Mouse (Mus musculus): ENCODE results near the gene Myo15b. TPM values are rescaled to one million over a fixed set of nuclear protein-coding genes. Genes with fewer than 3 reads are reported as not detected.

Gene Myo15b
- 34.7 TPM for polyA plus RNA-seq (2014; fragmentation: Illumina TruSeq; extraction: RNeasy Lipid Tissue Mini Kit (QIAGEN cat#74804); ENCODE audit: low read depth, low replicate concordance)

GRCm38 (mm10) chr11:115858354-115858753 lies at the start of gene Myo15b:
Gene Myo15b (plus strand): TSS chr11:115858406.

DNA sequence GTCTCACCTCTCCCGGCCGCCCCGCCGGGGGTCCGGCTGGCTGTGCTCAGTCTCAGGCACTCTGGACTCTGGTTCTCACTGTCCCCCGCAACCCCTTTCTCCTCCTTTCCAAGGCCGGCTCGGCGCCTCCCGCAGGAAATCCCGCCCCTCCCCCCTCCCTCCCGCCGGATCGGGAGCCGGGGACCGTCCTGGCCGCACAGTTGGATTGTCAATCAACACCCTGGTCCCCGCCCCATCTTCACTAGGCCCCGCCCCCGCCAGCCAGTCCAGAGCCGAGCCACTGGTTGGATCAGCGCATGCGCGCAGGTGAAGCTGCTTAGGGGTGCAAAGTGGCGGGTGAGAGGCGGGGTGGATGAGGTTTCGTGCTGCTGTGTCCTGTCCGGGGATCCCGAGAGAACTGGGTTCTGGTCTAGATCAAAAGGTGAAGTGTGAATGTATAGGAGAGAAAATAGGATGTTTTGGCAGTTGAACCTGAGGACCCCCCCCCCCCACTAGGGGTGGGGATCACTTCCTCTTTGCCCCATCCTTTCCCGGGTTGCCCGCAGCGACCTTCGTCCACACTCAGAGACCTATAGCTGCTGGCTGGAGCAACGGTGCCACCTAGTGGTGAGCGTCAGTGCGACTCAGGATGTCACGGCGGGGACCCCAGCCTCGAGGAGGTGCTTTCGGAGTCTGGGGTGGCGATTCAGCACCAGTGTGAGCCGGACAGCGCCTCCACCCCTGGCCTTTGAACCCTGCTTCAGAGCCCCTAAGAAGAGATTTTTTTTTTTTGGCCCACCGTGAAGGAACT lies 44.5 kb upstream of the Myo15b start, which contains the start of gene Caskin2:
Gene Caskin2, minus strand, starts transcription at position 133 of the 790 bp plus-strand sequence.

DNA sequence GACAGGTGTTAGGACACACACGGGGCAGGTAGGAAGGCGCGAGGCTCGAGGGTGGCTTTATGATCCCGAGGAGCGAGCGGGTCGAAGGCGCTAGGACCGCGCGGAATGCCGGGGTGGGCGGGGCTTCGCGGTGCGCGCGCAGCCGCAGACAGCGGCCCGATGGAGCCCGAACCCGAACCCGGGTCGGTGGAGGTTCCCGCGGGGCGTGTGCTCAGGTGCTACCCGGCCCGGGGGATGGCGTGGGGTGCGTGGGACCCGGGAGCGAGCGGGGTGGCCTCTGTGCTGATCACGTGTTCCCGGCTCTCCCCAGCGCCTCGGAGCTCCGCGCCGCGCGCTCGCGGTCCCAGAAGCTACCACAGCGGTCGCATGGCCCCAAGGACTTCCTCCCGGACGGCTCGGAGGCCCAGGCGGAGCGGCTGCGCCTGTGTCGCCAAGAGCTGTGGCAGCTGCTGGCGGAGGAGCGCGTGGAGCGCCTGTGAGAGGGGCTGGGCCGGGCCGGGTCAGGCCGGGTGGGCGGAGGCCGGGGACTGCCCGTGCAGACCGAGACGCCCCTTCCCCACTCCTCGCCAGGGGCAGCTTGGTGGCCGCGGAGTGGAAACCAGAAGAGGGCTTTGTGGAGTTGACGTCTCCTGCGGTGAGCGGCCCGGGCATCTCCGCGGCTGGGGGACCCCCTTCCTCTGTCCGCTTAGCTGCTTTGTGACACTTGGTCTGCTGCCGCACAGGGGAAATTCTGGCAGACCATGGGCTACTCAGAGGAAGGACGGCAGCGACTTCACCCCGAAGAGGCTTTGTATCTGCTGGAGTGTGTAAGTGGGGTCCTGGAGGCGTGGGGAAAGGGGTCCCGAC lies 43.4 kb upstream of the Myo15b start, which contains the start of gene Tsen54:
Gene Tsen54, plus strand, starts transcription at position 120 of the 846 bp plus-strand sequence.

GRCm38 (mm10) chr11:115823774-115824740 lies 34.1 kb upstream of the Myo15b start, which contains the start of gene Llgl2:
Gene Llgl2 (plus strand): TSS chr11:115824049.

DNA sequence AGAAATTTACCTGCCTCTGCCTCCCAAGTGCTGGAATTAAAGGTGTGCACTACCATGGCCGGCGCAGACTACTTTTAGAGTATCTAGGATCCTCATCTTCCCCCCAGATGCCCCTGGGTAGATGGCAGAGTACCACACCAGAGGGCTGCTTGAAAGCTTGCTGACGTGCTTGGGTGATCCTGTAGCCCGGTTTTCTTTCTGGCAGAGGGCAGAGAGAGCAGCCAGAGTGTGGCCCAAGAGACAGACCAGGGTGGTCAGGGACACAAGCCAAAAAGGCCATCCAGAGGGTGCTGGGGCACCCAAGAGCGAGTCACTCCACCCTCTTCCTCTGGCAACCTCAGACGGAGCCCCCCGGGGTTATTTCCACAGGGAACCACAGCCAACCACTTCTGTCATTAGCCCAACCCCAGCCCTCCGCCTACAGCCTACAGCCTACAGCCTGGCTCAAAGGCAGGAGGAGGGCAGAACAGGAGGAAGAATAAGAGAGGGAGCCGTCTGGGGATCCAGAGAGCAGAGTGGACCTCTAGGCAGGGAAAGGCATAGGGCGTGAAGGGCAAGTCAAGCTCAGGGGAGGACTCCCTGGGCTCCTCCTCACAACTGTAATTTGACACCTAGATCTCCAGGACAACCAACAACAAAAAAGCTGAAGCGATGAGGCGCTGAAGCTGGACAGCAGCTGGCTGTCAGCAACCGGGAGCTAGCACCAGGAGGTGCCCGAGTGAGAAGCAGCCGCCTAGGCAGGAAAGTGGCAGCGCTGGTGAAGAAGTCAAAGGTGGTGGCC lies 41.5 kb downstream of the Myo15b start, which contains the start of gene Smim5:
Gene Smim5, plus strand, starts transcription at position 481 of the 781 bp plus-strand sequence.

DNA sequence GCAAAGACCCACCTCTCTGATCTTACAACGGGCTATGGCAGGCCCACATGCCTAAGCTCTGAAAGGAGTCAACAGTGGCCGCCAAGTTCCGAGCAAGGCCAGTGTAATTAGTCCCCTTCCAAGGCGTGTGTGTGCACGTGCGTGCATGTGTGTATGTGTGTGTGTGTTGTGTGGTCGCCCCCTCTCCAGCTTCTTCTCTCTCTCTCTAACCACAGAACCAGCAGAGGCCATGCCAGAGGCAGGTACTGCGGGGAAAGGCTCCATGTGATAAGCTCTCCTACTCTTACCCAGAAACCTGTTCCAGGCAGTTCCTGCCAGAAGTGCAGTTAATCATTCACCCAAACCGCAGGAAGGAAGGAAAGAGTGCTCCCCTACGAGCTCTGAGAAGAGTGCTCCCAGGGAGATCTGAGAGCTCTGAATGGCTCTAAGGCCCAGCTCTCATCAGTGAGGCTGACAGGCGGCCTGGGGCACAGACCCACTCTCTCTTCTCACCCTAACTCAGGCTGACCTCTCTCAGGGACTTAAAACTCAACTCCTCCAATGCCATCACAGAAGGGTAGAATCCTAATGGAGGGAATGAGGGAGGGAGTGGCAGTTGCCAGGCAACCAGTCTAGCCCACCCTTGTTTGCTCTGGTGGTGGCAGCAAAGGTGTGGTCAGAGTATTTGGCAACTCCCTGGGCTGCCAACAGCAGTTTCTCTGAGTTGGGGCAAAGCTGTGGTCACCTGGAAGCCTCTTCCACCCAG lies 53.6 kb downstream of the Myo15b start, which contains the start of gene Smim6:
Gene Smim6, plus strand, starts transcription at position 386 of the 745 bp plus-strand sequence.

GRCm38 (mm10) chr11:115933108-115933746 lies 75.0 kb downstream of the Myo15b start, which contains the start of the genes Sap30bp and Recql5:
Gene Sap30bp (plus strand): TSS chr11:115933282.
Gene Recql5 (minus strand): TSS chr11:115933477.

Other genes with a start within 250 kb of the Myo15b start
- gene Mif4gd, start 245.4 kb upstream of the Myo15b start, polyA plus RNA-seq (2014; fragmentation: Illumina TruSeq; extraction: RNeasy Lipid Tissue Mini Kit (QIAGEN cat#74804); ENCODE audit: low read depth, low replicate concordance), result 24.5 TPM
- 3.4 TPM for gene Slc25a19, start 230.1 kb upstream of the Myo15b start, polyA plus RNA-seq (2014; fragmentation: Illumina TruSeq; extraction: RNeasy Lipid Tissue Mini Kit (QIAGEN cat#74804); ENCODE audit: low read depth, low replicate concordance)
- 122 TPM for gene Grb2, start 149.8 kb upstream of the Myo15b start, polyA plus RNA-seq (2014; fragmentation: Illumina TruSeq; extraction: RNeasy Lipid Tissue Mini Kit (QIAGEN cat#74804); ENCODE audit: low read depth, low replicate concordance)
- 1.4 TPM for gene Tmem94, start 93.0 kb upstream of the Myo15b start, polyA plus RNA-seq (2014; fragmentation: Illumina TruSeq; extraction: RNeasy Lipid Tissue Mini Kit (QIAGEN cat#74804); ENCODE audit: low read depth, low replicate concordance)
- 1.3 TPM for gene Caskin2, start 44.8 kb upstream of the Myo15b start, polyA plus RNA-seq (2014; fragmentation: Illumina TruSeq; extraction: RNeasy Lipid Tissue Mini Kit (QIAGEN cat#74804); ENCODE audit: low read depth, low replicate concordance)
- gene Tsen54, start 43.7 kb upstream of the Myo15b start, polyA plus RNA-seq (2014; fragmentation: Illumina TruSeq; extraction: RNeasy Lipid Tissue Mini Kit (QIAGEN cat#74804); ENCODE audit: low read depth, low replicate concordance), result not detected
- 8.3 TPM for gene Llgl2, start 34.4 kb upstream of the Myo15b start, polyA plus RNA-seq (2014; fragmentation: Illumina TruSeq; extraction: RNeasy Lipid Tissue Mini Kit (QIAGEN cat#74804); ENCODE audit: low read depth, low replicate concordance)
- not detected for gene Smim5, start 41.6 kb downstream of the Myo15b start, polyA plus RNA-seq (2014; fragmentation: Illumina TruSeq; extraction: RNeasy Lipid Tissue Mini Kit (QIAGEN cat#74804); ENCODE audit: low read depth, low replicate concordance)
- gene Smim6, start 53.6 kb downstream of the Myo15b start, polyA plus RNA-seq (2014; fragmentation: Illumina TruSeq; extraction: RNeasy Lipid Tissue Mini Kit (QIAGEN cat#74804); ENCODE audit: low read depth, low replicate concordance), result 23.0 TPM
- 6.4 TPM for gene Sap30bp, start 74.9 kb downstream of the Myo15b start, polyA plus RNA-seq (2014; fragmentation: Illumina TruSeq; extraction: RNeasy Lipid Tissue Mini Kit (QIAGEN cat#74804); ENCODE audit: low read depth, low replicate concordance)
- 2.3 TPM for gene Recql5, start 75.1 kb downstream of the Myo15b start, polyA plus RNA-seq (2014; fragmentation: Illumina TruSeq; extraction: RNeasy Lipid Tissue Mini Kit (QIAGEN cat#74804); ENCODE audit: low read depth, low replicate concordance)
- gene Itgb4, start 116.3 kb downstream of the Myo15b start, polyA plus RNA-seq (2014; fragmentation: Illumina TruSeq; extraction: RNeasy Lipid Tissue Mini Kit (QIAGEN cat#74804); ENCODE audit: low read depth, low replicate concordance), result 1.3 TPM
- not detected for gene Galk1, start 154.3 kb downstream of the Myo15b start, polyA plus RNA-seq (2014; fragmentation: Illumina TruSeq; extraction: RNeasy Lipid Tissue Mini Kit (QIAGEN cat#74804); ENCODE audit: low read depth, low replicate concordance)
- gene H3f3b, start 169.6 kb downstream of the Myo15b start, polyA plus RNA-seq (2014; fragmentation: Illumina TruSeq; extraction: RNeasy Lipid Tissue Mini Kit (QIAGEN cat#74804); ENCODE audit: low read depth, low replicate concordance), result 1,501 TPM
- 2.3 TPM for gene Unk, start 171.9 kb downstream of the Myo15b start, polyA plus RNA-seq (2014; fragmentation: Illumina TruSeq; extraction: RNeasy Lipid Tissue Mini Kit (QIAGEN cat#74804); ENCODE audit: low read depth, low replicate concordance)
- gene Unc13d, start 219.6 kb downstream of the Myo15b start, polyA plus RNA-seq (2014; fragmentation: Illumina TruSeq; extraction: RNeasy Lipid Tissue Mini Kit (QIAGEN cat#74804); ENCODE audit: low read depth, low replicate concordance), result 0.22 TPM
- 15.4 TPM for gene Wbp2, start 228.6 kb downstream of the Myo15b start, polyA plus RNA-seq (2014; fragmentation: Illumina TruSeq; extraction: RNeasy Lipid Tissue Mini Kit (QIAGEN cat#74804); ENCODE audit: low read depth, low replicate concordance)

Data from sigmoid colon, adult 10 weeks (tissue).